Mouse (Mus musculus): ENCODE measurements around the gene Polr2f. TPM values are rescaled to one million over a fixed set of nuclear protein-coding genes. Genes with fewer than 3 reads are reported as not detected.

The Polr2f gene
- not detected for polyA plus RNA-seq (2014; fragmentation: Illumina TruSeq; extraction: RNeasy Lipid Tissue Mini Kit (QIAGEN cat#74804); ENCODE audit: low read depth, low replicate concordance)

GRCm38 (mm10) chr15:79140866-79141565 is at the start of gene Polr2f, which contains the start of gene 1700088E04Rik:
Gene Polr2f, plus strand, starts transcription at chr15:79141009.
Gene 1700088E04Rik, minus strand, starts transcription at chr15:79141253.

GRCm38 (mm10) chr15:79108421-79109320 is 32.1 kb upstream of the Polr2f start, which contains the start of gene Micall1:
Gene Micall1, plus strand, starts transcription at chr15:79108898.

GRCm38 (mm10) chr15:79165140-79165539 is 24.3 kb downstream of the Polr2f start, which contains the start of gene Sox10:
Gene Sox10, minus strand, starts transcription at chr15:79165240.

Other genes starting within 250 kb of the Polr2f start
- not detected for gene Gm49510, start 241.3 kb upstream of the Polr2f start, polyA plus RNA-seq (2014; fragmentation: Illumina TruSeq; extraction: RNeasy Lipid Tissue Mini Kit (QIAGEN cat#74804); ENCODE audit: low read depth, low replicate concordance)
- gene Sh3bp1, start 241.2 kb upstream of the Polr2f start, polyA plus RNA-seq (2014; fragmentation: Illumina TruSeq; extraction: RNeasy Lipid Tissue Mini Kit (QIAGEN cat#74804); ENCODE audit: low read depth, low replicate concordance): 0.85 TPM
- 0.35 TPM for gene Pdxp, start 227.1 kb upstream of the Polr2f start, polyA plus RNA-seq (2014; fragmentation: Illumina TruSeq; extraction: RNeasy Lipid Tissue Mini Kit (QIAGEN cat#74804); ENCODE audit: low read depth, low replicate concordance)
- 2.7 TPM for gene Lgals1, start 214.3 kb upstream of the Polr2f start, polyA plus RNA-seq (2014; fragmentation: Illumina TruSeq; extraction: RNeasy Lipid Tissue Mini Kit (QIAGEN cat#74804); ENCODE audit: low read depth, low replicate concordance)
- gene Nol12, start 206.1 kb upstream of the Polr2f start, polyA plus RNA-seq (2014; fragmentation: Illumina TruSeq; extraction: RNeasy Lipid Tissue Mini Kit (QIAGEN cat#74804); ENCODE audit: low read depth, low replicate concordance): 1.6 TPM
- 2.2 TPM for gene Triobp, start 193.3 kb upstream of the Polr2f start, polyA plus RNA-seq (2014; fragmentation: Illumina TruSeq; extraction: RNeasy Lipid Tissue Mini Kit (QIAGEN cat#74804); ENCODE audit: low read depth, low replicate concordance)
- gene H1f0, start 112.6 kb upstream of the Polr2f start, polyA plus RNA-seq (2014; fragmentation: Illumina TruSeq; extraction: RNeasy Lipid Tissue Mini Kit (QIAGEN cat#74804); ENCODE audit: low read depth, low replicate concordance): 206 TPM
- gene Galr3, start 99.1 kb upstream of the Polr2f start, polyA plus RNA-seq (2014; fragmentation: Illumina TruSeq; extraction: RNeasy Lipid Tissue Mini Kit (QIAGEN cat#74804); ENCODE audit: low read depth, low replicate concordance): not detected
- 1.5 TPM for gene Ankrd54, start 78.1 kb upstream of the Polr2f start, polyA plus RNA-seq (2014; fragmentation: Illumina TruSeq; extraction: RNeasy Lipid Tissue Mini Kit (QIAGEN cat#74804); ENCODE audit: low read depth, low replicate concordance)
- gene Eif3l, start 65.8 kb upstream of the Polr2f start, polyA plus RNA-seq (2014; fragmentation: Illumina TruSeq; extraction: RNeasy Lipid Tissue Mini Kit (QIAGEN cat#74804); ENCODE audit: low read depth, low replicate concordance): 76.2 TPM
- 9.1 TPM for gene Micall1, start 32.1 kb upstream of the Polr2f start, polyA plus RNA-seq (2014; fragmentation: Illumina TruSeq; extraction: RNeasy Lipid Tissue Mini Kit (QIAGEN cat#74804); ENCODE audit: low read depth, low replicate concordance)
- gene 1700088E04Rik, start 244 bp downstream of the Polr2f start, polyA plus RNA-seq (2014; fragmentation: Illumina TruSeq; extraction: RNeasy Lipid Tissue Mini Kit (QIAGEN cat#74804); ENCODE audit: low read depth, low replicate concordance): 0.38 TPM
- 0.16 TPM for gene Sox10, start 24.2 kb downstream of the Polr2f start, polyA plus RNA-seq (2014; fragmentation: Illumina TruSeq; extraction: RNeasy Lipid Tissue Mini Kit (QIAGEN cat#74804); ENCODE audit: low read depth, low replicate concordance)
- 24.6 TPM for gene Pick1, start 88.2 kb downstream of the Polr2f start, polyA plus RNA-seq (2014; fragmentation: Illumina TruSeq; extraction: RNeasy Lipid Tissue Mini Kit (QIAGEN cat#74804); ENCODE audit: low read depth, low replicate concordance)
- 1.3 TPM for gene Gm49486, start 88.4 kb downstream of the Polr2f start, polyA plus RNA-seq (2014; fragmentation: Illumina TruSeq; extraction: RNeasy Lipid Tissue Mini Kit (QIAGEN cat#74804); ENCODE audit: low read depth, low replicate concordance)
- gene Slc16a8, start 113.8 kb downstream of the Polr2f start, polyA plus RNA-seq (2014; fragmentation: Illumina TruSeq; extraction: RNeasy Lipid Tissue Mini Kit (QIAGEN cat#74804); ENCODE audit: low read depth, low replicate concordance): not detected
- gene Baiap2l2, start 144.5 kb downstream of the Polr2f start, polyA plus RNA-seq (2014; fragmentation: Illumina TruSeq; extraction: RNeasy Lipid Tissue Mini Kit (QIAGEN cat#74804); ENCODE audit: low read depth, low replicate concordance): 7.9 TPM
- gene Pla2g6, start 187.4 kb downstream of the Polr2f start, polyA plus RNA-seq (2014; fragmentation: Illumina TruSeq; extraction: RNeasy Lipid Tissue Mini Kit (QIAGEN cat#74804); ENCODE audit: low read depth, low replicate concordance): not detected
- 3.6 TPM for gene Maff, start 205.6 kb downstream of the Polr2f start, polyA plus RNA-seq (2014; fragmentation: Illumina TruSeq; extraction: RNeasy Lipid Tissue Mini Kit (QIAGEN cat#74804); ENCODE audit: low read depth, low replicate concordance)

Measured in sigmoid colon, adult 10 weeks (tissue).